Mouse (Mus musculus): ENCODE data around the gene Kpna1. TPM values are rescaled to one million over a fixed set of nuclear protein-coding genes. Genes with fewer than 3 reads are reported as not detected.

Gene Kpna1
- total RNA-seq, 2 experiments from 2014 or later, result 176 to 180 TPM

DNA sequence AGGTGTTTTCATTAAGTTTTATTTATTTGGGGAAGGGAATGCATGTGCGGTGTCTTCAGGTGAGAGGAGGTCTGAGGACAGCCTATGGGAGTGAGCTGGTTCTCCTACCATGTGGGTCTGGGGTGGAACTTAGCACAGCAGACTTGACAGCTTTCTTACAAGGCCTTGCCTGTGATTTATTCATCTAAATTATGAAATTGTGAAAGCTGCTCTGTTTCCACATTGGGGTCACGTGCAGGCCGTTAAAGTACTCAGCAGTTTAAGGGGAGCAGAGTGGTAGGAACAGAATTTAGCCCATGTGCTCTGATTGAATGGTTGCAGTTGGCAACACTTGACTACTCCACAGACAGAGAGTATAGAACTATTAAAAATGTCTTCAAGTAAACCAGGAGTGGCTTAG lies 101.4 kb downstream of the Kpna1 start:
- intact Hi-C loops (cut with DNase I), result loop anchor here (10.0 kb wide), 1 partner anchor 935 kb away; the partner anchor contains the start of gene Polq
- TF ChIP-seq CTCF (IDR thresholded peaks at IDR 0.05), result no peak
- H3K4me3 ChIP-seq, result no peak overlapping the region

More for the DNA sequence above, 101.4 kb downstream of the Kpna1 start:
- DNase-seq, result no peak
- H3K27ac ChIP-seq, result no peak overlapping the region

Other genes starting within 250 kb of the Kpna1 start
- 10 to 100 TPM; 53.7 to 70.8 TPM for gene Dirc2, start 209.4 kb upstream of the Kpna1 start, total RNA-seq (2021)
- gene Hspbap1, start 208.4 kb upstream of the Kpna1 start, total RNA-seq (2021), result 1 to 10 TPM; 3.1 to 3.3 TPM
- 1 to 10 TPM; 2.9 to 4.4 TPM for gene Parp14, start 107.2 kb upstream of the Kpna1 start, total RNA-seq (2021)
- 1 to 10 TPM; 3.7 to 4.9 TPM for gene Parp9, start 40.3 kb upstream of the Kpna1 start, total RNA-seq (2021)
- 1 to 10 TPM; 3.3 to 4.5 TPM for gene Dtx3l, start 39.6 kb upstream of the Kpna1 start, total RNA-seq (2021)
- 1 to 10 TPM; 1.3 to 1.9 TPM for gene Wdr5b, start 62.4 kb downstream of the Kpna1 start, total RNA-seq (2021)
- gene Fam162a, start 92.8 kb downstream of the Kpna1 start, total RNA-seq (2021), result 100 to 1,000 TPM; 112 to 147 TPM
- 10 to 100 TPM; 19.6 to 31.6 TPM for gene Ccdc58, start 92.9 kb downstream of the Kpna1 start, total RNA-seq (2021)
- gene Csta1, start 152.5 kb downstream of the Kpna1 start, total RNA-seq (2021), result not detected
- gene Stfa2l1, start 178.1 kb downstream of the Kpna1 start, total RNA-seq (2021), result not detected
- gene Gm5483, start 205.5 kb downstream of the Kpna1 start, total RNA-seq (2021), result not detected
- gene Gm5416, start 231.7 kb downstream of the Kpna1 start, total RNA-seq (2021), result not detected
- gene 2010005H15Rik, start 242.7 kb downstream of the Kpna1 start, total RNA-seq (2021), result not detected

Measured in gastrocnemius, adult 2 months (tissue).